Mouse (Mus musculus): Measurements from ENCODE around the gene Hmga2. TPM values are rescaled to one million over a fixed set of nuclear protein-coding genes. Genes with fewer than 3 reads are reported as not detected.
A peak's percentile ranks its signal among the peaks of the same experiment; 100 is the strongest.

Hmga2 gene
- polyA plus RNA-seq, 1 experiment from 2014 or later = 0.43 TPM

DNA sequence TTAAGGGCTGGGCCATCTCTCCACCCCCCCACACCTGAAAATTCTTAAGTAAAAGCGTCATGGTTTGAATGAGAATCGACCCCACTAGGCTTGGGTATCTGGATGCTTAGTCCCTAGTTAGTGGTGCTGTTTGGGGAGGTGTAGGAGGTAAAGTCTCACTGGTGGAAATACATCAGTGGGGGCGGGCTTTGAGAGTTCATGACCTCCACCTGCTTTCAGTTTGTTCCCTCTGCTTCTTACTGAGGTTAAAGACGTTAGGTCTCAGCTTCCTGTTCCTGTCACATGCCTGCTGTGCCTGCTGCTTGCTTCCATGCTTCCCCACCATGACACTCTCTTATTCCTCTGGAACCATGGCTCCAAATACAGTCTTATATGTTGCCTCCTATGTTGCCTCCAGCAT, 12.3 kb upstream of the Hmga2 start:
- ATAC-seq (no peak), DNase-seq (no peak)
- Histone ChIP-seq H3K9ac (replicated peaks) (no peak overlapping the region), H3K4me2 (ENCODE audit: low read depth, low read length) (no peak overlapping the region), H3K27ac (ENCODE audit: low read depth) (no peak overlapping the region), H3K27me3 (ENCODE audit: insufficient read depth, low read length) (no peaks in the 10 kb centered on the region), H3K9me3 (ENCODE audit: low read length) (peaks cover 8% of the 10 kb centered on the region), H3K36me3 (replicated peaks; ENCODE audit: insufficient read depth, low read length) (no peaks in the 10 kb centered on the region), H3K4me3 (ENCODE audit: low read depth, low read length) (no peak overlapping the region), H3K4me1 (ENCODE audit: insufficient read depth) (no peaks in the 10 kb centered on the region)
- TF ChIP-seq CTCF (IDR thresholded peaks at IDR 0.05; ENCODE audit: low read depth) = no peak
- no peak for TF ChIP-seq EP300 (IDR thresholded peaks at IDR 0.05; ENCODE audit: low read depth)
- WGBS (ENCODE audit: insufficient replicate concordance) = 67% methylated on average over 4 of the region's 4 CpGs

DNA sequence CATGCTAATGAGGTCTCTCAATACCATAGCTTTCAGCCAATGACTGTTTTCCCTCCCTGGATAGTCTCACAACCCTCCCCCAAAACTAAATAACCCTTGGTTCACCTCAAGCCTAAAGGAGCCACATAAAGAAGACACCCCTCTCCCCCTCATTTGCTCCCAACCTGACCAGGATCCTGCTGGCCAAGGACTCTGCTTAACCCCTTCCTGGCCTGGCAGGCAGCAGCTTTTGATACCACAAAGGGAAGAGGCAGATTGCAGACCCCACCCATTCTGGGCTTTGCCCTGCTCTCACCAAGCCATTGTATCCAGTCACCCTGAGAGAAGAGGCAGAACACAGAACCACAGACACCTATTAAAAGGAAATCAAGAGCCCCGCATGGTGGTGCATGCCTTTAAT, 11.6 kb upstream of the Hmga2 start:
- H3K36me3 ChIP-seq (replicated peaks; ENCODE audit: insufficient read depth, low read length) = no peaks in the 10 kb centered on the region
- DNase-seq = no peak
- H3K4me1 ChIP-seq (ENCODE audit: insufficient read depth) = no peaks in the 10 kb centered on the region
- H3K4me3 ChIP-seq (ENCODE audit: low read depth, low read length) = no peak overlapping the region
- no peaks in the 10 kb centered on the region for H3K27me3 ChIP-seq (ENCODE audit: insufficient read depth, low read length)
- H3K9me3 ChIP-seq (ENCODE audit: low read length) = peaks cover 8% of the 10 kb centered on the region
- no peak overlapping the region for H3K27ac ChIP-seq (ENCODE audit: low read depth)
- 94% methylated on average over 1 of the region's 1 CpGs for WGBS (ENCODE audit: insufficient replicate concordance)
- no peak overlapping the region for H3K9ac ChIP-seq (replicated peaks)
- no peak for ATAC-seq
- TF ChIP-seq EP300 (IDR thresholded peaks at IDR 0.05; ENCODE audit: low read depth) (no peak), CTCF (IDR thresholded peaks at IDR 0.05; ENCODE audit: low read depth) (no peak)
- no peak overlapping the region for H3K4me2 ChIP-seq (ENCODE audit: low read depth, low read length)

DNA sequence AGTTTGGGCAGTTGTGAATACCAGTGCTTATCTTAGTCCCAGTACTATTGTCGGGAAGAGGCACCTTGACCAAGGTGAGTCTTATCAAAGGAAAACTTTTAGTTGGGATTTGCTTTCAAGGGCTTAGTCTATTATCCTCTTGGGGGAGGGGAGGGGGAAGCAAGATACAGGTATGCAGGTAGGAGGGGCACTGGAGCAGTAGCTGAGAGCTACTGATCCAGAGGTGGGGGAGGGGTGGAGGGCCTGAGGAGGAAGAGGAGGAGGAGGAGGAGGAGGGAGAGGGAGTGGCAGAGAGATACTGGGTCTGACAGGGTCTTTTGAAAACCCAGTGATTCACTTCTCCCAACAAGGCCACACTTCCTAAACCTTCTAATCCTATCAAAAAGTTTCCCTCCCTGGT, 9.2 kb upstream of the Hmga2 start:
- TF ChIP-seq CTCF (IDR thresholded peaks at IDR 0.05; ENCODE audit: low read depth) (no peak), EP300 (IDR thresholded peaks at IDR 0.05; ENCODE audit: low read depth) (no peak)
- Histone ChIP-seq H3K9me3 (ENCODE audit: low read length) (peaks cover 8% of the 10 kb centered on the region), H3K36me3 (replicated peaks; ENCODE audit: insufficient read depth, low read length) (no peaks in the 10 kb centered on the region), H3K4me2 (ENCODE audit: low read depth, low read length) (no peak overlapping the region), H3K27me3 (ENCODE audit: insufficient read depth, low read length) (no peaks in the 10 kb centered on the region), H3K9ac (replicated peaks) (no peak overlapping the region), H3K4me3 (ENCODE audit: low read depth, low read length) (no peak overlapping the region), H3K27ac (ENCODE audit: low read depth) (no peak overlapping the region), H3K4me1 (ENCODE audit: insufficient read depth) (no peaks in the 10 kb centered on the region)
- ATAC-seq (no peak), DNase-seq (no peak)
- WGBS (ENCODE audit: insufficient replicate concordance) = 67% methylated on average over 1 of the region's 1 CpGs

DNA sequence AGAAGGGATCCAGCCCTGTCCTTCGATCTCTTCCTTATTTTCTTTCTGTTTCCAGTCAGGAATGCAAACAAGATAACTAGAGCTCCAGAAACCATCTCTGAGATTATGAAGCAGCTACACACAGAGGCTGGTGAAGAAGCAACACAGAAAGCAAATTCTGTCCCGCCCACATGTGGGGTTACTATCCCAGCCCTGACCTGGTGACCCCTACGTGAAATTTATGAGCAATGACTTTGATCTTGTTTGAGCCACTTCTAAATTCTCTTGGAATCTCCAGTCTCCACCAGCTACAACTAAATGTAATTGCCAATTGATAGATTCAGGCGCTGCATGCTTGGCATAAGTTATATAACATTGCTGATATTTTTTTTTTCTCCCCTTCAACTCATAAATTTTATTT, 7.9 kb upstream of the Hmga2 start:
- Histone ChIP-seq H3K9ac (replicated peaks) (no peak overlapping the region), H3K27me3 (ENCODE audit: insufficient read depth, low read length) (no peaks in the 10 kb centered on the region), H3K4me3 (ENCODE audit: low read depth, low read length) (no peak overlapping the region), H3K4me1 (ENCODE audit: insufficient read depth) (no peaks in the 10 kb centered on the region), H3K4me2 (ENCODE audit: low read depth, low read length) (no peak overlapping the region), H3K27ac (ENCODE audit: low read depth) (no peak overlapping the region), H3K9me3 (ENCODE audit: low read length) (peaks cover 8% of the 10 kb centered on the region), H3K36me3 (replicated peaks; ENCODE audit: insufficient read depth, low read length) (no peaks in the 10 kb centered on the region)
- no peak for ATAC-seq
- no peak for TF ChIP-seq CTCF (IDR thresholded peaks at IDR 0.05; ENCODE audit: low read depth)
- TF ChIP-seq EP300 (IDR thresholded peaks at IDR 0.05; ENCODE audit: low read depth) = no peak
- 62% methylated on average over 4 of the region's 4 CpGs for WGBS (ENCODE audit: insufficient replicate concordance)
- DNase-seq = no peak

DNA sequence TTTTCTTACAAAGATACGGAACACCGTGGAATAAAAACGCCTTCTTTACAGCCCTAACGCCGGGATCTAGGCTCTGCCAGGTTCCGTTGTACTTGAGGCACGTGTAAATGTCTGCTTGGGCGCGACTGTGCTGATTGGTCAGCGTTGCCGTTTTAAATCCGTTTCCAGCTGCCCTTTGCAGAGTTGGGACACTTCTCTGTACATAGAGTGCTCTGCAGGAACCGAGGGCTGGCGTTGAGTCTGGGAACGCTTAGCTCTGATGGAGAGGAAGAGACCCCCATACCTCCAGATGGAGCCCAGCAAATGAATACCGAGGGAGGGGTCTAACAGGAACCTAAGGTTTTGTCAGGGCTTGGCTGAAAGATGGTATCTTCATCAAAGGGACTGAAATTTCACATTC, 1.9 kb upstream of the Hmga2 start:
- Histone ChIP-seq H3K4me3 (ENCODE audit: low read depth, low read length) (peak overlapping the region; percentile 63; the same call in 1 of the 2 replicates), H3K27ac (ENCODE audit: low read depth) (no peak overlapping the region), H3K9ac (replicated peaks) (no peak overlapping the region), H3K4me2 (ENCODE audit: low read depth, low read length) (peak overlapping the region; percentile 89), H3K36me3 (replicated peaks; ENCODE audit: insufficient read depth, low read length) (no peaks in the 10 kb centered on the region), H3K27me3 (ENCODE audit: insufficient read depth, low read length) (peaks cover 46% of the 10 kb centered on the region), H3K9me3 (ENCODE audit: low read length) (no peaks in the 10 kb centered on the region), H3K4me1 (ENCODE audit: insufficient read depth) (peaks cover 17% of the 10 kb centered on the region)
- TF ChIP-seq CTCF (IDR thresholded peaks at IDR 0.05; ENCODE audit: low read depth) = no peak
- no peak for TF ChIP-seq EP300 (IDR thresholded peaks at IDR 0.05; ENCODE audit: low read depth)
- DNase-seq = peak; percentile 20
- ATAC-seq = 0 out of 2 replicates have a peak, but pooled peaks have one; percentile 18
- WGBS (ENCODE audit: insufficient replicate concordance) = under 1% methylated on average over 16 of the region's 16 CpGs

DNA sequence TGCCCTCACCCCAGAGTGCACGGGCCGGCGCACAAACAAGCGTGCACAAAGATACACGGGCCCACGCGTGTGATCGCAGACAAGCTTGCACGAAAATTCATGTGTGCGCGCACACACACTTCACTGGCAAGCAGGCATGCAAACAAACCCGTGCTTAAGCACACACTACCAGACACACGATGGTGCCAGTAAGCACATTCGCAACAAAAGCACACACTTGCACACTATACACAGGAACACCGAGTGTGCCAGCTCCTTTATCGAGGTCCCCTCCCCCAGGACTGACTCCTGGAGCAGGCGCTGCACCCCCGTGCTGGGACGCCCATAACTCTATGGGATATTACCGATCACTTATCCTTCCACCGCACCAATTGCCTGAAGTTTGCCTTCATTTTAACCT, 1.2 kb upstream of the Hmga2 start:
- Histone ChIP-seq H3K4me3 (ENCODE audit: low read depth, low read length) (peak overlapping the region; percentile 63), H3K9me3 (ENCODE audit: low read length) (no peaks in the 10 kb centered on the region), H3K4me1 (ENCODE audit: insufficient read depth) (peaks cover 17% of the 10 kb centered on the region), H3K27me3 (ENCODE audit: insufficient read depth, low read length) (peaks cover 46% of the 10 kb centered on the region), H3K27ac (ENCODE audit: low read depth) (no peak overlapping the region), H3K36me3 (replicated peaks; ENCODE audit: insufficient read depth, low read length) (no peaks in the 10 kb centered on the region), H3K9ac (replicated peaks) (peak overlapping the region; percentile 50; the same call in 1 of the 2 replicates), H3K4me2 (ENCODE audit: low read depth, low read length) (peak overlapping the region; percentile 89)
- TF ChIP-seq EP300 (IDR thresholded peaks at IDR 0.05; ENCODE audit: low read depth) (no peak), CTCF (IDR thresholded peaks at IDR 0.05; ENCODE audit: low read depth) (no peak)
- ATAC-seq (no peak), DNase-seq (peak; percentile 21)
- WGBS (ENCODE audit: insufficient replicate concordance) = 1% methylated on average over 21 of the region's 21 CpGs
